Mouse (Mus musculus) embryo, embryonic 9.5 days (tissue): ENCODE results near the gene A630095E13Rik.
"Not testable (repeated sequence)": the region's sequence is repeated elsewhere in the genome, so short reads cannot be mapped to it uniquely, and the experiment has no call there.

Experiments used
- DNase-seq: peaks from one replicate; pipeline ENCODE4 v3.0.0-alpha.2; 2017; ENCODE audit errors: extremely low spot score

A630095E13Rik gene

GRCm38 (mm10) chr9:36643276-36643675, at the start of gene A630095E13Rik:
A630095E13Rik (minus strand) TSS chr9:36643376.
- DNase-seq, result not testable (repeated sequence)

GRCm38 (mm10) chr9:36692920-36693319, 49.7 kb upstream of the A630095E13Rik start, which contains the start of gene Acrv1:
Acrv1 (plus strand) TSS chr9:36693220.
- DNase-seq, result no peak

GRCm38 (mm10) chr9:36687329-36687728, 44.2 kb upstream of the A630095E13Rik start:
- DNase-seq, result peak; percentile 8

GRCm38 (mm10) chr9:36681424-36681823, 38.2 kb upstream of the A630095E13Rik start:
- no peak for DNase-seq
